Mouse (Mus musculus): ENCODE data around the gene Hoxd12. TPM values are rescaled to one million over a fixed set of nuclear protein-coding genes. Genes with fewer than 3 reads are reported as not detected.

Hoxd12 gene
- polyA plus RNA-seq (2014; fragmentation: Nextera tagmentation; extraction: Ambion mirVana), result not detected in 2 replicates

- no peak within 1 kb of the TSS for H3K4me3 ChIP-seq (ENCODE audit: low read depth, low read length)
- peaks cover 83% of the 10 kb centered on the region for H3K27me3 ChIP-seq (ENCODE audit: control insufficient read depth, insufficient read depth, low read length)
- WGBS, result 3% methylated on average over 47 of the region's 47 CpGs
- H3K27ac ChIP-seq (ENCODE audit: low read length), result no peak within 1 kb of the TSS
- H3K9ac ChIP-seq (replicated peaks; ENCODE audit: low read depth, low read length), result no peak within 1 kb of the TSS
- H3K36me3 ChIP-seq (ENCODE audit: control insufficient read depth, insufficient read depth, low read length), result no peaks in the 10 kb centered on the region
- H3K9me3 ChIP-seq (ENCODE audit: control insufficient read depth, low read depth, low read length), result no peaks in the 10 kb centered on the region
- ATAC-seq (ENCODE audit: insufficient number of reproducible peaks, insufficient read depth, low FRiP score, low read depth), result no peak
- 0 out of 2 replicates have a peak, but pooled peaks cover 2% of the 10 kb centered on the region for H3K4me1 ChIP-seq (ENCODE audit: control insufficient read depth, insufficient read depth, low read length)
- no peak within 1 kb of the TSS for H3K4me2 ChIP-seq (replicated peaks; ENCODE audit: low read depth, low read length)
Measured at GRCm38 (mm10) chr2:74674881-74675665, at the start of gene Hoxd12. Gene Hoxd12 (plus strand): TSS chr2:74675013.

GRCm38 (mm10) chr2:74635412-74635811, 39.4 kb upstream of the Hoxd12 start:
- 67% methylated on average over 4 of the region's 4 CpGs for WGBS
- H3K4me2 ChIP-seq (replicated peaks; ENCODE audit: low read depth, low read length), result no peak overlapping the region
- H3K27ac ChIP-seq (ENCODE audit: low read length), result no peak overlapping the region
- H3K36me3 ChIP-seq (ENCODE audit: control insufficient read depth, insufficient read depth, low read length), result no peaks in the 10 kb centered on the region
- H3K27me3 ChIP-seq (ENCODE audit: control insufficient read depth, insufficient read depth, low read length), result no peaks in the 10 kb centered on the region
- no peak for ATAC-seq (ENCODE audit: insufficient number of reproducible peaks, insufficient read depth, low FRiP score, low read depth)
- no peaks in the 10 kb centered on the region for H3K4me1 ChIP-seq (ENCODE audit: control insufficient read depth, insufficient read depth, low read length)
- H3K9me3 ChIP-seq (ENCODE audit: control insufficient read depth, low read depth, low read length), result no peaks in the 10 kb centered on the region
- H3K9ac ChIP-seq (replicated peaks; ENCODE audit: low read depth, low read length), result no peak overlapping the region
- H3K4me3 ChIP-seq (ENCODE audit: low read depth, low read length), result no peak overlapping the region

- WGBS, result 64% methylated on average over 5 of the region's 5 CpGs
- no peak overlapping the region for H3K4me3 ChIP-seq (ENCODE audit: low read depth, low read length)
- no peaks in the 10 kb centered on the region for H3K9me3 ChIP-seq (ENCODE audit: control insufficient read depth, low read depth, low read length)
- peaks cover 10% of the 10 kb centered on the region for H3K27me3 ChIP-seq (ENCODE audit: control insufficient read depth, insufficient read depth, low read length)
- no peak overlapping the region for H3K27ac ChIP-seq (ENCODE audit: low read length)
- H3K4me2 ChIP-seq (replicated peaks; ENCODE audit: low read depth, low read length), result no peak overlapping the region
- no peaks in the 10 kb centered on the region for H3K36me3 ChIP-seq (ENCODE audit: control insufficient read depth, insufficient read depth, low read length)
- no peak overlapping the region for H3K9ac ChIP-seq (replicated peaks; ENCODE audit: low read depth, low read length)
- no peak for ATAC-seq (ENCODE audit: insufficient number of reproducible peaks, insufficient read depth, low FRiP score, low read depth)
- no peaks in the 10 kb centered on the region for H3K4me1 ChIP-seq (ENCODE audit: control insufficient read depth, insufficient read depth, low read length)
Measured at GRCm38 (mm10) chr2:74642431-74642830, 32.4 kb upstream of the Hoxd12 start.

GRCm38 (mm10) chr2:74645631-74646030, 29.2 kb upstream of the Hoxd12 start:
- ATAC-seq (ENCODE audit: insufficient number of reproducible peaks, insufficient read depth, low FRiP score, low read depth), result no peak
- H3K36me3 ChIP-seq (ENCODE audit: control insufficient read depth, insufficient read depth, low read length), result no peaks in the 10 kb centered on the region
- H3K27ac ChIP-seq (ENCODE audit: low read length), result no peak overlapping the region
- no peaks in the 10 kb centered on the region for H3K4me1 ChIP-seq (ENCODE audit: control insufficient read depth, insufficient read depth, low read length)
- no peaks in the 10 kb centered on the region for H3K9me3 ChIP-seq (ENCODE audit: control insufficient read depth, low read depth, low read length)
- no peak overlapping the region for H3K9ac ChIP-seq (replicated peaks; ENCODE audit: low read depth, low read length)
- peaks cover 29% of the 10 kb centered on the region for H3K27me3 ChIP-seq (ENCODE audit: control insufficient read depth, insufficient read depth, low read length)
- no peak overlapping the region for H3K4me2 ChIP-seq (replicated peaks; ENCODE audit: low read depth, low read length)
- 79% methylated on average over 3 of the region's 3 CpGs for WGBS
- no peak overlapping the region for H3K4me3 ChIP-seq (ENCODE audit: low read depth, low read length)

- Histone ChIP-seq H3K27me3 (ENCODE audit: control insufficient read depth, insufficient read depth, low read length) (peaks cover 42% of the 10 kb centered on the region), H3K4me3 (ENCODE audit: low read depth, low read length) (no peak overlapping the region), H3K36me3 (ENCODE audit: control insufficient read depth, insufficient read depth, low read length) (no peaks in the 10 kb centered on the region), H3K4me2 (replicated peaks; ENCODE audit: low read depth, low read length) (no peak overlapping the region), H3K27ac (ENCODE audit: low read length) (no peak overlapping the region), H3K9me3 (ENCODE audit: control insufficient read depth, low read depth, low read length) (no peaks in the 10 kb centered on the region), H3K4me1 (ENCODE audit: control insufficient read depth, insufficient read depth, low read length) (no peaks in the 10 kb centered on the region), H3K9ac (replicated peaks; ENCODE audit: low read depth, low read length) (no peak overlapping the region)
- 15% methylated on average over 7 of the region's 7 CpGs for WGBS
- no peak for ATAC-seq (ENCODE audit: insufficient number of reproducible peaks, insufficient read depth, low FRiP score, low read depth)
Measured at GRCm38 (mm10) chr2:74647082-74647864, 27.5 kb upstream of the Hoxd12 start.

GRCm38 (mm10) chr2:74652996-74653340, 21.8 kb upstream of the Hoxd12 start:
- H3K27ac ChIP-seq (ENCODE audit: low read length), result no peak overlapping the region
- H3K4me3 ChIP-seq (ENCODE audit: low read depth, low read length), result no peak overlapping the region
- ATAC-seq (ENCODE audit: insufficient number of reproducible peaks, insufficient read depth, low FRiP score, low read depth), result no peak
- peaks cover 3% of the 10 kb centered on the region; the same call in 1 of the 2 replicates for H3K4me1 ChIP-seq (ENCODE audit: control insufficient read depth, insufficient read depth, low read length)
- 38% methylated on average over 2 of the region's 2 CpGs for WGBS
- H3K27me3 ChIP-seq (ENCODE audit: control insufficient read depth, insufficient read depth, low read length), result peaks cover 58% of the 10 kb centered on the region
- H3K36me3 ChIP-seq (ENCODE audit: control insufficient read depth, insufficient read depth, low read length), result no peaks in the 10 kb centered on the region
- no peak overlapping the region for H3K4me2 ChIP-seq (replicated peaks; ENCODE audit: low read depth, low read length)
- H3K9me3 ChIP-seq (ENCODE audit: control insufficient read depth, low read depth, low read length), result no peaks in the 10 kb centered on the region
- no peak overlapping the region for H3K9ac ChIP-seq (replicated peaks; ENCODE audit: low read depth, low read length)

GRCm38 (mm10) chr2:74653781-74654535, 20.9 kb upstream of the Hoxd12 start:
- 11% methylated on average over 17 of the region's 17 CpGs for WGBS

GRCm38 (mm10) chr2:74654743-74655419, 19.9 kb upstream of the Hoxd12 start:
- Histone ChIP-seq H3K9ac (replicated peaks; ENCODE audit: low read depth, low read length) (no peak overlapping the region), H3K27ac (ENCODE audit: low read length) (no peak overlapping the region), H3K9me3 (ENCODE audit: control insufficient read depth, low read depth, low read length) (no peaks in the 10 kb centered on the region), H3K4me2 (replicated peaks; ENCODE audit: low read depth, low read length) (no peak overlapping the region), H3K27me3 (ENCODE audit: control insufficient read depth, insufficient read depth, low read length) (peaks cover 59% of the 10 kb centered on the region), H3K4me1 (ENCODE audit: control insufficient read depth, insufficient read depth, low read length) (peaks cover 3% of the 10 kb centered on the region; the same call in 1 of the 2 replicates), H3K4me3 (ENCODE audit: low read depth, low read length) (no peak overlapping the region), H3K36me3 (ENCODE audit: control insufficient read depth, insufficient read depth, low read length) (no peaks in the 10 kb centered on the region)
- ATAC-seq (ENCODE audit: insufficient number of reproducible peaks, insufficient read depth, low FRiP score, low read depth), result no peak
- 5% methylated on average over 19 of the region's 20 CpGs for WGBS

More at GRCm38 (mm10) chr2:74653781-74654535, 20.9 kb upstream of the Hoxd12 start:
- Histone ChIP-seq H3K36me3 (ENCODE audit: control insufficient read depth, insufficient read depth, low read length) (no peaks in the 10 kb centered on the region), H3K4me2 (replicated peaks; ENCODE audit: low read depth, low read length) (no peak overlapping the region), H3K9me3 (ENCODE audit: control insufficient read depth, low read depth, low read length) (no peaks in the 10 kb centered on the region), H3K4me3 (ENCODE audit: low read depth, low read length) (no peak overlapping the region), H3K27me3 (ENCODE audit: control insufficient read depth, insufficient read depth, low read length) (peaks cover 58% of the 10 kb centered on the region), H3K9ac (replicated peaks; ENCODE audit: low read depth, low read length) (no peak overlapping the region), H3K27ac (ENCODE audit: low read length) (no peak overlapping the region), H3K4me1 (ENCODE audit: control insufficient read depth, insufficient read depth, low read length) (peaks cover 3% of the 10 kb centered on the region; the same call in 1 of the 2 replicates)
- no peak for ATAC-seq (ENCODE audit: insufficient number of reproducible peaks, insufficient read depth, low FRiP score, low read depth)
